Mouse (Mus musculus): ENCODE measurements at regions not wholly inside any gene's neighbourhood (a gene's known extent, or its start where the extent isn't known, plus 50 kb on each side); places are given as distances from the start of the nearest gene placed in this dataset.

DNA sequence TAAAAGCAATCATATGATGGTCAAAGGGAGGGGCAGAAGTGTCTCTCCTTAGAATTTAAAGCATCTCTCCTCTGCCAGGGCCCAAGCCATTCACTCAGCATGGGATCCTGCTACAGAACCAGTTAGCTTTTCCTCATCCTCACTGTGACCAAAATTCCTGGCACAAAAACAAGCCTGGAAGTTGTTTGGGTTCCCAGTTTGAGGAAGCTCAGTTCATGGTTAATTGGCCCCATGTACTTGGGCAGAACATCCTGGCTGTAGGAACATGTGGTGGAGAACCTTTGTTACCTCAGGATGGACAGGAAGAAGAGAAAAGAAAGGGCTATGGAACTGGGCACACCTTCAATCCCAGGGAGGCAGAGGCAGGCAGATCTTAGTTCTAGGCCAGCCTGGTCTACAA is 52.4 kb upstream of the Mfge8 start:
- DNase-seq = no peak
- intact Hi-C loops (cut with DNase I; ENCODE audit: low total_unique reads) = no loop called here

- DNase-seq = peak; percentile 42
- intact Hi-C loops (cut with DNase I; ENCODE audit: low total_unique reads) = no loop called here
These were observed 53.5 kb upstream of the Mfge8 start for GRCm38 (mm10) chr7:79202336-79202735.

- DNase-seq = no peak
- intact Hi-C loops (cut with DNase I; ENCODE audit: low total_unique reads) = no loop called here
These were observed 54.6 kb upstream of the Mfge8 start for GRCm38 (mm10) chr7:79203481-79203880.

DNA sequence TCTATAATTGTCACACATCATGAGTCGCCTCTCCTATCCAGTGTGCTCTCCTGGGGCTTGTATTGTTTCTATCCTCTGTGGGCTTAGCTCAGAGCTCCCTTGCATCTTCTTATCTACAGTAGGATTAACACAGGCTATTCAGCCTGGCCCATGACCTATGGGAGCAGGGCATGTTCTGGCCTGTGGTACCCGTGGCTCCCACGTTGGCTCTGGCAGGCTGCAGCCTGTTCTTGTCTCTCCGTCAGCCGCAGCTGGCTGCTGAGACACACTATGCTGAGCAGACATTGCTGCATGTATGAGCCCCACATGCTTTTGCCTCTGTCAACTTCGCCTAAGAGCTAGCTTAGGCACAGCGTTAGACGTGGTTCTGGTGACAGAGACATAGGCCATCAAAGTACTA is 58.3 kb upstream of the Mfge8 start:
- intact Hi-C loops (cut with DNase I; ENCODE audit: low total_unique reads) = no loop called here
- no peak for DNase-seq

DNA sequence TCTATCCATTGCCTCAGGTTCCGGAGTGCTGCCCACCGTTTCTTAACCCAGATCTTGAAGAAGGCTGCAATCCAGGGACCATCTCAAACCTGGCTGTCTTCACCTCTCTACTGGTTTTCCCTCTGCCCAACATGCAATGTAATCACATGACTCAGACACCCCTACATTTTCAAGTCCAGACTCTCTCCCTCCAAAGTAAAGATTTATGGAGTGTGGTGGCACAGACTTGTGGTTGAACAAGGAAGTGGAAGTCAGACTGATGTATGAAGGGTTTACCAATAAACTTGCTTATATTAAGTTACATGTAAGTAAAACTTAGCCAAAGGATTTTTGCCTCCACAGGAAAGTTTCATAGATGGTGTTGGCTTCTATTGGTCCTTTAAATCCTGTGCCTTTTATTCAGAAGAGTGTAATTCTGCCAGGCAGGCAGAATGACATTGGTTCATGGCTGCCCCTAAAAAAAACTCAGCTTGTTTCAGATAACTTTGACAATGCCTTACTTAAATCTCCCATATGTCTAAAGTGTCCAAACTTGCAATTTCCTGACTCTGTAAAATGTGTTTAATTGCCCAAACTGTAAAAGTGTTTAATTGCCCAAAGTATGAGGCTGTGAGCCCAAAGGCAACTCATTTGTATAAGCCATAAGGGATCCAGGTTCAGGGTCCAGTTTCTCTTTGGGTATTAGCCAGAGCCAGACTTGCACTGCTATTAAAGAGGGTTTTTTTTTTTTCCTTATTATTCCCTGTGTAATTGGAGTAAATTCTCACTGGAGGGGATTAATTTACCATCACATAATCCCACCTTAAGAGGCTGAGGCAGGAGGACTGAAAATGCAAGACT is 61.7 kb upstream of the Mfge8 start:
- intact Hi-C loops (cut with DNase I; ENCODE audit: low total_unique reads) = no loop called here
- no peak for DNase-seq

DNA sequence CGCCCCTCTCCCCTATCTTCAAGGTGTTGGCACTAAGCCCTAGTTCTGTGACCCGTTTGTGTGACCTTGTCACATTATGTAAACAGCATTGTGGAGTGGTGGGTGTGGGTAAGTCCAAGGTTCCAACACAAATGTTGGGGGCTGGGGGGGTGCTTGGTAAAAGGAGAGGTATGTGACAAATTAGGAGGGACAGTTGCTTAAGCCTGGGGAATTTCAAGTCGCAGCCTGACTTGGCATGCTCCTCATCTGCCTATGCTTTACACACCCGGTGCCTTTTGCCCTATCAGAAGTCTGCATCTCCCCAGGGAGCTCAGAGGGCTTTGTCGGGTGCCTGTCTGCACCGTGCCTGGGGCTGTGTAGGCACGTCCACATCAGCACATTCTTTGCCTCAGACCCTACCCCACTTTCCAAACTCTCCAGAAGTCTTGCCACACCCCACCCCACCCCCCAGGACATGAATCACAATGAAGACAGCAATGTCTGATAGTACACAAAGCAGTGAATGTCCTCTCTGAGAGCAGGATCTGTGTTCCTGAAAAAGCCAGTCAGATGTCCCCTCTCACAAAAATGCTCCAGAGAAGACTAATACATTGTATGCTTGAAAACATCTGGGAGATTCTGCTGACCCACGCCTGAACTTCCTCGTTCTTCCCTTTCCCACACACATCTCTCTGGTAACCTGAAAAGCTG is 61.6 kb upstream of the Abhd2 start:
- intact Hi-C loops (cut with DNase I; ENCODE audit: low total_unique reads) = no loop called here
- no peak for DNase-seq

- intact Hi-C loops (cut with DNase I; ENCODE audit: low total_unique reads) = no loop called here
- no peak for DNase-seq
These were observed 60.8 kb upstream of the Abhd2 start for GRCm38 (mm10) chr7:79212231-79212630.

- intact Hi-C loops (cut with DNase I; ENCODE audit: low total_unique reads) = no loop called here
- no peak for DNase-seq
These were observed 58.0 kb upstream of the Abhd2 start for GRCm38 (mm10) chr7:79215001-79215400.

- DNase-seq = no peak
These were observed 55.8 kb upstream of the Abhd2 start for GRCm38 (mm10) chr7:79217232-79217631.

GRCm38 (mm10) chr7:79222626-79223335 is 50.2 kb upstream of the Abhd2 start:
- no peak for DNase-seq
- intact Hi-C loops (cut with DNase I; ENCODE audit: low total_unique reads) = no loop called here

More at GRCm38 (mm10) chr7:79217232-79217631, 55.8 kb upstream of the Abhd2 start:
- intact Hi-C loops (cut with DNase I; ENCODE audit: low total_unique reads) = no loop called here

Data from gastrocnemius, postnatal 14 days (tissue).